Comparison of ENCODE assay signal across 10 mouse cellular contexts in genomic region chr1:56089254-56089834, GRCm38 (mm10).
DNase-seq lines count a peak whose midpoint lies in the region; ATAC-seq and TF ChIP-seq lines count a peak whose summit lies in the region.
"Had no signal": no experiment of that assay in that cellular context is flagged by ENCODE, and none has a peak within 500 bp of the region (broad histone marks: within the 10 kb centered on the region; RNA-seq: fewer than 3 reads in every experiment).

No protein-coding gene starts in this region.

- no peak overlapping the region for H3K4me2 ChIP-seq in lung, postnatal 0 days (replicated peaks; ENCODE audit: low read depth, low read length)
- H3K4me2 ChIP-seq: midbrain, embryonic 12.5 days had no signal

- TF ChIP-seq POLR2A in cerebellum, adult 2 months (IDR thresholded peaks at IDR 0.05; ENCODE audit: borderline replicate concordance, insufficient read depth, low read length) = no peak

- H3K27me3 ChIP-seq in heart, embryonic 10.5 days (ENCODE audit: insufficient read depth, poor library complexity, severe bottlenecking) = no peaks in the 10 kb centered on the region
- H3K27me3 ChIP-seq in lung, postnatal 0 days (replicated peaks; ENCODE audit: insufficient read depth, low read length) = no peaks in the 10 kb centered on the region
- H3K27me3 ChIP-seq in cerebellum, adult 2 months (ENCODE audit: control insufficient read depth, insufficient read depth, low read length) = no peaks in the 10 kb centered on the region
- H3K27me3 ChIP-seq: CH12.LX; midbrain, embryonic 12.5 days had no signal

- no peaks in the 10 kb centered on the region for H3K4me1 ChIP-seq in heart, embryonic 10.5 days
- no peaks in the 10 kb centered on the region for H3K4me1 ChIP-seq in lung, postnatal 0 days (ENCODE audit: insufficient read depth, low read depth, low read length)
- H3K4me1 ChIP-seq in cerebellum, adult 2 months (ENCODE audit: control insufficient read depth, insufficient read depth, low read length) = no peaks in the 10 kb centered on the region
- H3K4me1 ChIP-seq: midbrain, embryonic 12.5 days had no signal

- no peak overlapping the region for H3K9ac ChIP-seq in lung, postnatal 0 days (replicated peaks; ENCODE audit: low read depth)
- H3K9ac ChIP-seq: midbrain, embryonic 12.5 days had no signal

- H3K36me3 ChIP-seq in heart, embryonic 10.5 days = no peaks in the 10 kb centered on the region
- H3K36me3 ChIP-seq in lung, postnatal 0 days (ENCODE audit: insufficient read depth, low read length) = no peaks in the 10 kb centered on the region
- H3K36me3 ChIP-seq: midbrain, embryonic 12.5 days had no signal

- no peak for TF ChIP-seq EP300 in lung, postnatal 0 days (IDR thresholded peaks at IDR 0.05)

- H3K4me3 ChIP-seq in heart, embryonic 10.5 days = no peak overlapping the region
- H3K4me3 ChIP-seq in layer of hippocampus, adult 2 months = no peak overlapping the region
- no peak overlapping the region for H3K4me3 ChIP-seq in lung, postnatal 0 days (ENCODE audit: low read depth, low read length)
- no peak overlapping the region for H3K4me3 ChIP-seq in cerebellum, adult 2 months (replicated peaks; ENCODE audit: insufficient read depth, low read depth, low read length)
- H3K4me3 ChIP-seq: midbrain, embryonic 12.5 days had no signal

- no peak for TF ChIP-seq CTCF in layer of hippocampus, adult 2 months (conservative IDR thresholded peaks at IDR 0.05)
- TF ChIP-seq CTCF in lung, postnatal 0 days (IDR thresholded peaks at IDR 0.05) = no peak
- TF ChIP-seq CTCF in cerebellum, adult 2 months (IDR thresholded peaks at IDR 0.05; ENCODE audit: borderline replicate concordance, insufficient read depth, low read depth, low read length) = no peak

- DNase-seq in heart, adult 11 months = peak; percentile 99
- DNase-seq in heart, embryonic 10.5 days (ENCODE audit: low spot score) = no peak
- DNase-seq in adrenal gland, postnatal 14 days = peak; percentile 31
- DNase-seq in heart, adult 9 months (ENCODE audit: low spot score in 2 of 2) = peak; percentile 77 to 89
- peak; percentile 77 to 85 for DNase-seq in layer of hippocampus, adult 2 months (ENCODE audit: low spot score in 2 of 2)
- DNase-seq in lung, postnatal 0 days (ENCODE audit: low spot score) = peak; percentile 80
- no peak for DNase-seq in cerebellum, adult 2 months
- no peak for DNase-seq in natural killer cell, adult 2 months (ENCODE audit: low spot score in 2 of 2)

- H3K27ac ChIP-seq in heart, embryonic 10.5 days = no peak overlapping the region
- peak overlapping the region; percentile 68 for H3K27ac ChIP-seq in layer of hippocampus, adult 2 months
- H3K27ac ChIP-seq in lung, postnatal 0 days (ENCODE audit: low read length) = no peak overlapping the region
- H3K27ac ChIP-seq in cerebellum, adult 2 months (ENCODE audit: insufficient read depth, low read length) = no peak overlapping the region
- H3K27ac ChIP-seq: midbrain, embryonic 12.5 days had no signal

- H3K9me3 ChIP-seq in heart, embryonic 10.5 days = no peaks in the 10 kb centered on the region
- H3K9me3 ChIP-seq in lung, postnatal 0 days (ENCODE audit: low read length) = no peaks in the 10 kb centered on the region
- H3K9me3 ChIP-seq: midbrain, embryonic 12.5 days had no signal

- WGBS in heart, embryonic 10.5 days = 66% methylated on average over 4 of the region's 4 CpGs
- 36% methylated on average over 4 of the region's 4 CpGs for WGBS in lung, postnatal 0 days
- 16% methylated on average over 4 of the region's 4 CpGs for WGBS in cerebellum, adult 2 months

- ATAC-seq in lung, postnatal 0 days = peak; percentile 91

Comparison
In these comparisons a context has a peak if more than half of its experiments do, and no peak if none do; other contexts are left out.
1. DNase-seq: peak in heart, adult 11 months (single experiment), adrenal gland, postnatal 14 days (single experiment), heart, adult 9 months (2 of 2), layer of hippocampus, adult 2 months (2 of 2) and lung, postnatal 0 days (single experiment); none in heart, embryonic 10.5 days (single experiment), cerebellum, adult 2 months (0 of 2) and natural killer cell, adult 2 months (0 of 2).